Mouse (Mus musculus) liver (tissue): ENCODE measurements around the gene Mvb12b.

ENCODE experiments used
- DNase-seq: peaks from one replicate; pipeline ENCODE4 v3.0.0-alpha.2; 2020; ENCODE audit warnings: mixed read lengths

The Mvb12b gene

DNA sequence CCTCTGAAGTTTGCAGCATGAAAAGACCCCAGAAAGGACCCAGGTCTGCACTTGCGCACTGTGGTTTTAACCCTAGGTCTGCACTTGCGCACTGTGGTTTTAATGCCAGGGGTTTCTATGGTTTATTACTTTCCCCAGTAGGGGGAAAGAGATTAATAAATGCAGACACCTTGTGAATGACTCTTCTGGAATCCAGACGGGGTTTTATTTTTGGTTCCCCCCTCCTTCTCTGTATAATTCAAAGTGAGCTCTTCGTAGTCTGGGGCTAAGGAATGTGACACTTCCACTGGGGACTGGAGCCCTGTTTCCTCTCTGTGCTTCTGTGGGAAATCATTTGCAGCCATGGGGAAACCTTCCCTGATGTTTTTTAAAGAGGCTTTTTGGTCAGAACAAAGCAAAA, 113.6 kb downstream of the Mvb12b start:
- DNase-seq, result no peak

DNA sequence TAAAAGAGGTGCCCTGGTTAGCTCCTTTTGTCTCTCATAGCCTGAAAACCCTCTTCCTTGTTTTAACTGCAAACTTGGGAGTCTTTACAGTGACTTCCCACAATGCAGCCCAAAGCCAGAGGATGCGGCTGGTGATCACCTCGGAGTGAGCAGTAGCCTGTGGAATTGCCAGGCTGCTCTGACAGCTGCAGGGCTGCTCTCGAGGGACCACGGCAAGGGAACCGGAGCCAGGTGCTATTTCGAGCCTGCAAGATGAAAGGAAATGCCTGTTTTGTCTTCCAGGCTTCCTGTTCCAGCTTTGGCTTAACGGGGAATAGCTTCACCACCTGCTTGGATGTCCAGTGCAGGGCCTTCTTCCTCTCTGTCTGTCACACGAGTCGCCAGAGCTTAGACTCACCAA, 115.3 kb downstream of the Mvb12b start:
- no peak for DNase-seq

DNA sequence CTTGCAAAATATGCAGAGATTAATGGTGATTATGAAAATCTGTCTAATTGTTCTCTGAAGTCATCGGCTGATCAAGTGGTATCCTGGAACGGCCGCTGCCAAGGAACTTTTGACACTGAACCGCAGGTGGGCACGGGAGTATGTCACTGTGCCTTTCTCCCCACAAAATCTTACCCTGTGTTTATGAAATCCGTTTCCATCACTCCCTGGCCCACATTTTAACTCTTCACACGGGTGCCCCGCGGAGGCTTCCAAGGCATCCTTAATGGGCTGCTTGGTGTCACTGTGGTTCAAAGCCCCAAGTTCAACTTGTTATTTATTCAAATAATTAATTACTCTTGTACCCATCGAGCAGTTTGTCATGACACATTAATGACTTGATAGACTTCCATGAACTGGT, 116.4 kb downstream of the Mvb12b start:
- no peak for DNase-seq

DNA sequence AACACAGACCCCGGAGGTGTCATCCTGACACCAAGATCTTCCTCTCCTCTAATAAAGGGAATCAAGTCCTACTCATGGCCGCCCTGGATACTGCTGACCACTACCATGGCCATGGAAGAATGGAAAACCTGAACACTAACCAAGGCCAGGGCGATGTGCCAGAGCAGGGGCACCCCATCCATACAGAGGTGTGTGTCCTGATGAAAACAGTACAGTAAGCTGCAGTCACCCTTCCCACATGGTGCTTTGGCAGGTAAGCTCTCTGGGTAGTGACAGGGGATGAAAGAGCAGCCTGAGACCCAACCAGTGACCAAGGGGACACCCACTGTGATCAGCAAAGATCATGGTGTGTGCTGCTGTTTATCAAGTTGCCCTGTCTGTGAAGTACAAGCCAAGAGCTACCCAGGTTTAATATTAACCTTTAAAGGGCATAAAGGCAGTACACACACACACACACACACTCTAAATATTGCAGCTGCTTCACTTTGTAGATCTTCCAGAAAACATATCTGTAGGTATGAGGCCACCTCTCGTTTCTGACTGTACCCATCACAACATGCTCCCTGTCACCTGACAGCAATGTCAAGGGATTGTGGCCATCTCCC, 117.1 kb downstream of the Mvb12b start:
- DNase-seq, result no peak

DNA sequence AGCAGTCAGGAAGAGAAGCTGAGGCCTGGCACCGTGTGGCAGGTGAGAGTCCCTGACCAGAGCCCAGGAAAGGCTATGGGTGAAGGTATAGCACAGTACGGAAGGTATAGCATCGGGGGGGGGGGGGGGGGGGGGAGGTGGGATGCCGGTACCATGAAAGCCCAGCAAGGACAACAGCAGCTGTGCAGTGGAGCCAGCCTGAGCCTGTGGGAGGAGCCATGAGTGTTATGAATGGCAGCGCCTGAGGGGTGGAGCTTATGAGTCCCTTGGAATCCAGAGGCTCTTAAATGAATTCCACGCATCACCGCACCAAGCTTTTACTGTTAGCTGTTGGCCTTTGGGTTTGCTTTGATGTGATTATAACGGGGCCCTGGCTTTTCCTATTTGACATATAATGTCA, 123.3 kb downstream of the Mvb12b start:
- no peak for DNase-seq

DNA sequence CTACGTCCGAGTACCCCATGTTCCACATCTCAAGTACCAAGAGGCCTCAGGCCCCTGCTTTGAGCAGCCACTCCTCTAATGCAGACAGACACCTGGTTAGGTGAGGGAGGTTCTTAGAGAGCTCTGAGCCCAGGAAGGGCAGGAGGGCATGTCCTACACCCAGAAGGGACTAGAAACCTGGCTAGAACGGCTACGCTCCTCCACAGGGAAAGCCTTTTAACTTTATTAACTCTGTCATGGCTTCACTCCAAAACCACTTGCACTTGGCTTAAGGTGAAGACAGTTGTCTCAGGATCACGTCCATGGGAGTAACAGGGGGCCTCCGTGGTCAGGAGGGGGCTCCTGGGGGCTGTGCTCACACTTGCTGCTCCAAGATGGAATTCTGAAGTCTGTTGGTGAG, 125.5 kb downstream of the Mvb12b start:
- DNase-seq, result no peak

DNA sequence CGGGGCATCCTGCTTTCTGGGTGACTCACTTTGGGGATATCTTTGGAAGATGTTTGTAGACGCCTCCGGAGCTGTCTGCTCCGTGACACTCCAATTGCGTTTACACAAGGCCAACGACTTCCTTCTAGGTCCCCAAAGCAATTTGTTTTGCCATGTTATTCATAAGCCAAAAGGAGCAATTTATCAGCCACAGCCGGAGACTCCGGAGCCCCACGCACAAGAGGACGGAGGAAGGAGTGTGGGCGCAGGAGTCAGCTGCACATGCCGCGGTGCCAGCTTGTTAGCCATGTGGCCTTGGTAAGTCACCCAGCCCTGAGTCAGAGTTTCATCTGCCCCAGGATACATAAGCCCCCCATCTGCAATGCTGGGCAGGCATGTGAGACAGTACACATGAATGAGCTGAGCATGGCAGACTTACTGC, 127.2 kb downstream of the Mvb12b start:
- no peak for DNase-seq

DNA sequence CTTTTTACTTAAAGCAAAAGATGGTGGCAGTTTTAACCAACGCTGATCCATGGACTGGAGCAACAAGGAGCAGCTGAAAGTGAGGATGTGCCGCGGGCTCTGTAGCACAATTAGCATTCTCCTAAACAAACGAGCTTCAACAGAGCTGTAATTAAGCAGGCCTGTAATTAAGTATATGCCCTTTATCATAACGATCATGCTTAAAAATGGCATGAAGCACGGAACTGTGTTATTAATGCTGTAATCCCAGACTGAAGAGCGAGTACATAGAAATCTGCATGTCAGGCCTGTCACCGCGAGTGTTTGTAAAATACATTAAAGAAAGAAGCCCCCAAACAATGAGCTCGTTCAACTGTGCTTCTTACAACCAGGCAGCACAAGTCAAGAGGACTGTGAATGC, 128.3 kb downstream of the Mvb12b start:
- no peak for DNase-seq

DNA sequence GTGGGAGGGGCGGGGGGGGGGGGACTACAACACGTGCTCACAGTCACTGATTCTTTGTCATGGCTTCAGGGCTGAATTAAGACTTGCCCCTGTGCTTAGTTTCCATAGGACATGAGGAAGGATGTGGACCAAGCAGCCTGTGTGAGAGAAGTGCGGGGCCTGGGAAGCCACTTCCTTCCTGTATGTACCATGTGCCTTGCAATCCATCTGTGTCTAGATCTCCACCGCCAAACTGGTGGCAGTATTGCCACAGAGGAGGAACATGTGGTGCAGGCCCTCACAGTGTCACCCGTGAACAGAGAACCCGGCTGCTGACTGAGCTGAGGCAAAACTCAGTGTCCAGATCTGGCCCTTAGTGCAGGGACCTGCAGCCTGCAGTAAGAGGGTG, 132.1 kb downstream of the Mvb12b start:
- peak; percentile 42 for DNase-seq

DNA sequence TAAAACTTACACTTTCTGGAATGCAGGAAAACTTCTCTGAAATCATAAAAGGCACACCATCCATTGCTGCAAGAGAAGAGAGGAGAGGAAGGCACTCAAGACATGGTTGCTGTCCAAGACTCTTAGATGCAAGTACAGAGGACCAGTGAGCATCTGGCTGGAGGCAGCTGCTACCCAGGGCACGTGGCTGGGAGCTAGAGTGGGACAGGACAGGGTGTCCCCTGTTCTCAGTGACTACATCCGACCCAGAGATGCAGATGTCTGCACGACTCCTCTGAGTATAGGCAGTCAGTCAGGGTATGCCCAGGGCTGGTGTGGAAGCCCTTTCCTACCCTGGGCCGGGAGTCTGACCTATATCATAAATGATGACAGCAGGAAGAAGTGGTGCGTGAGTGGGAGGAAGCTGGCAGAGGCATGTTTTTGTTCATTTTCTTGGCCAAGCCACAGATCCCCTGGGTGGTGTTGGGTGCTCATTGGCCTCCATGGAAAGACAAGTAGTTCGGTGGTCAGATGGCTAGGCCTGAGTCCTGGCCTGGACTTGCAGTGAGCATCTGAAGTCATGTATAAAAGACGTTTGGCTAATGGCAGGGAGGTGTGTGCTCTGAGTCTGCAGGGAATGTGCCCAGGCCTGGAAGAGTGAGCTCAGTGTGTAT, 132.6 kb downstream of the Mvb12b start:
- DNase-seq, result no peak

DNA sequence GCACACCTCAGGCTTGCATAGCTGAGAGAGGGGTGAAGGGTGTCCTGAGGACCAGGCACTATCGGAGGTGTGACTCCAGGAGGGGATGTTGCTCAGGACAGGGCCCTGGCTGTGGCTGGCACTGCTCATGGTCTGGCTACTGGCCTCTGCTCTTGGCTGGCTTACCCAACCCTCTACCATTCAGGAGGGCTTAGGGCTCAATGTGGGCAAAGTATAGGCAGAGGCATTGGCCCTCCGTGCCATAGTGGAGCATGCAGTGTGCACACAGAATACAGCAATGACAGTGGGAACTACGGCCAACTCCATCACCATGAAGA, 133.5 kb downstream of the Mvb12b start:
- DNase-seq, result no peak

DNA sequence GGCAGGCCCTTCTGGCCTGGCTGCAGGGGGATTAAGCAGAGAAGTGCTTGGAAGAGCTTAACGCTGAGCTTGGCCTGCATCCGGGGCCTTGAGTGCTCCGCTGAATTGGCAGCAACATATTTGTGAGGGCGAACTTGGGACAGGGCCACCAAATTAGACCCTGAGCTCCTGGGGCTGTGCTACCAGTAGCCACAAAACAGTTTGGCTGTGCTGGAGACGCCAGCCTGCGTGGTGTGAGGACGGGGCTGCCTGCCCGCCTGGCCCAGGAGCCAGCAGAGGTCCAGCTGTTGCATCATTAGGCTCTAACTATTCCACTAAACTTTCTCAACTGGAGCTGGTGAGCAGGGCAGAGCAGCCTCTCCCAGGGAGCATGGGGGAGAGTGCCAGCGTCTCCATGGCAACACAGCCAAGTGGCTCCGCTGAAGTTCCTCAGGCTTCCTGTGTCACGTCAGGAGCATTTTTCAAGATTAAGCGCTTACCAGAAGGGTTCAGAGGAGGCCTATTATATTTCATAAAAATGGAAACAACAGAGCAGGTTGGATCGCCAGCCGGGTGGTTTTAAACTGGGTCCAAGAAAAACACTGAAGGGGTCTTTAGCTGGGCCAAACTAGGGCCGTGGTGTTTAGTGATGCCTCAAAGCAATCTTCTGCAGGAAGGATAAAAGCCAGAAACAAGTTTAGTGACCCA, 134.0 kb downstream of the Mvb12b start:
- peak; percentile 55 for DNase-seq

DNA sequence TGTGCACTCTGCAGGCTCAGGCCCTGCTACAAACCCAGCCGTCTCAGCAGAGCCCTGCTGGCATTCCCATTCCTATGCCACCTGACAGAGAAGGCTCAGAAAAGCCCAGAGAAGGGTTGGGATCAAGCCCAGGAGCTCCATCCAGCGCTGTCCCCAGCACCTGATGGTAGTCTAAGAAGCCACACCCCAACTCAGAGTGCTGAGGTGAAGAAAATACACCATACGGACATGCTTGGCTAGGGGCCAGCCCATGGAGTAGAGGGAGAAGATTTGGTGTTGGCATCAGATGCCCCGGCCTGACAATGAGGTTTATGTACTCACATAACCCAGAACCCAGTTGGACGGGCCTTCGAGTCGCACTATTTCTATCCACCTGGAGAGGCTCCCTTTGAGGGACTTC, 137.1 kb downstream of the Mvb12b start:
- no peak for DNase-seq

DNA sequence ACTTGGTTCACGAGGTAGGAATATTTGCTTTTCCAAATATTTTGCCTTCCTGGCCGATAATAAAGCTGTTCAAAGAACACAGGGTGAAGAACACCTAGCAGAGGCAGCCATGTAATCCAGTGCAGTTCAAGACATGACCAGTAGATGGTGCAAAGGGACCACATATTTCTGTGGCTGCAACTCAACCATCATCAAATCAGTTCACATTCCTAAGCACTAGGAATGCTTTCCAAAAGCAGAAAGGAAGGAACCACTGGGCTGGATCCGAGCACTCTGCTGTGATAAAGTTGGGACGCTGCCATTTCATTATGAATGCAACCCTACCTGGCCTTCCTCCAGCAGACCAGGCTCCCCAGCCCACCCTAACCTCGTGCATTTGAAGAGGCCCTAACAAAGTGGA, 141.3 kb downstream of the Mvb12b start:
- DNase-seq, result peak; percentile 49

DNA sequence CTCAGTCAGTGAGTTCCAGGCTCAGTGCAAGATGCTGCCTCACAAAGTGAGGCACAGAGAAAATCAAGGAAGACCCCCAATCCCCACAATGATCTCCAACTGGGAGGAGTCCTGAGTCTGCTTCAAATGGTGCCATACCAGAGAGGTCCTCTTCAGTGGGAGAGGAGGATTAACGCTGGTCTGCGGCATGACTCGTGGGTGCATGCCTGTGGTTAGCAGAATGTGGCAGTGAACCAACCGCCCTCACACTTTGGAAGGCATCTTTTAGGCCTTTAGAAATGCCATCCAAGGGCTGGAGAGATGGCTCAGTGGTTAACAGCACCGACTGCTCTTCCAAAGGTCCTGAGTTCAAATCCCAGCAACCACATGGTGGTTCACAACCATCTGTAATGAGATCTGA, 142.0 kb downstream of the Mvb12b start:
- DNase-seq, result no peak

DNA sequence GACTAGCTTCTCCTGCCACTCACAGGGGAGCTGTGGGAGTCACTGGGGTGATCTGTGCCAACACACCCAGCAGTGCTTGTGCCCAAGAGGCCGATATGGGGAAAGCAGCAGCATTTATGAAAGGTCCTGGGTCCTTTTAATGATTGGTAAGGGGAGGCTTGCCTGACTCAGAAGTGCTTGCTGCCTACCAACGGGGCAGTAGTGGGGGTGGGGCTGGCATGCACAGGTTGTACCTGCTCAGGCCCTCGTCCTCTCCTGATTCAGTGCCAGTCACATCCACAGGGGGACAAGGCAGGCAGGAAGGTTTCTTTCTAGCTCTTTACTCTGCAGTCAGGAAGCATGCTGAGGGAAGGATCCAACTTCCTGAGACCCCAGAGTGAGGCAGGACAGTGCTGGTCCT, 150.6 kb downstream of the Mvb12b start:
- no peak for DNase-seq

DNA sequence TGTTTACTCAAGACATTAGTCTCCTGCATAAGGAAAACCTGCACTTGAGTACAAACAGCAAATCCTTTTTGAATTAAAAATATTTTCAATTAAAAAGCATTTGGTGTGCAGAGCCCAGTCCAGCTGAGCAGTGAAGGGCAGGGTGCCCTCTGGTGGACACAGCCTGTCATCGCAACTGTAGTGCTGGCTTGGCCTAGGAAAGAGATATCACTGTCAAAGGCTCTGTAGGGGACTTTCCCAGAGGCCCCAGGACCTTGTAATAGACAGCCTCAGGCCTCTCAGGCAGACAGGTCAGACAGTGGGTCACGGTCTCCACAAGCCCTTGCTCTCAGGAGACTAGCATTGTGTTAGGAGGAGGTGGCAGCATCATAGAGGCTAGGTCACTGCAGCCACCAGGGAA, 151.0 kb downstream of the Mvb12b start:
- peak; percentile 68 for DNase-seq

DNA sequence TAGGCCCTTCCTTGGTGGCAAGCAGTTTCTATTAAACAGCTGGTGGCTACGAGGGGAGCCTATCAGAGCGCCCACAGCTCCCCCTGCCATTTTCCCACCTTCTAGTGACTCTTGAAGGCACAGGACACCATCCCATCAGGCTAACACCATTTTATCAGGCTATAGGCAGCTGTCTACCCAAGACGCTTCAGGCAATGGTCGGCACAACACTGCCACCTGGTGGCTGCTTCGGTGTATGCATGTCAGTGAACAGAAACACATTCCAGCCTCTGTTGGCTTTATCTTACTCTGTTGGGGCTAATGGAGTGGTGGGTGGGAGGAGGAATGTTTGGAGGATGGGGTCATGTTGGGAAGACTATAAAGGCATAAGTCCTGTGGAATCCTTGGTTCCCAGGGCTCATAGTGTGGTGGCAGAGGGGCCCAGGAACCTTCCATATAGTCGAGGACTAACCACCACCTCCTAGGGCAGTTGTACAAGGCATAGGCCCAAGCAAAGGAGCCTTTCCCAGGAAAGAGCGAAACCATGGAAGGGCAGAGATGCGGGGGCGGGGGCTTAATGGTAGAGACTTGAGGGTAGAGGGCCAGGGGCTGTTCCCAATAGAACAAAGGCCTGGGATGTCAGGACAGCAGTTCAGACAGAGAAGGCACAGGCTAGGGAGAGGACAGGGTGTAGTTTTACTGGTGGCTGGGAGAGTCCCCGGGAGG, 152.8 kb downstream of the Mvb12b start:
- DNase-seq, result peak; percentile 82

DNA sequence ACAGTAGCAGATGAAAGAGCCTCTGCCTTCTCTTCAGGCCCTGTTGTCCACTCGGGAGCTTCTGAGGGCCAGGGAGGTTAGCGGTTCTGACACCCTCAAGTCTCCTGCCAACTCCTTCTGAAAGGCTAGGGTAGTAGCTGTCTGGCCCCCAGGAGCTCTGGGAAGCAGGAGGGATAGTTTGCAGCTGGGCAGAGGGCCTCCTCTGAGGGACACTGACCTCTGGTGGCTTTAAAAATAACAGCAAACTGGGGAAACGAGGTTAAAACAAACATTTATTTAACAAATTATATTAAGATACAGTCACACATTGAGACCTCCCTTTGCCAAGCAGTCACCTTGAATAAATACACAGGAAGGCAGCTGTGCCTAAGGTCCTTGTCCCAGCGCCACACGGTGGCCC, 158.0 kb downstream of the Mvb12b start:
- peak; percentile 2 for DNase-seq

DNA sequence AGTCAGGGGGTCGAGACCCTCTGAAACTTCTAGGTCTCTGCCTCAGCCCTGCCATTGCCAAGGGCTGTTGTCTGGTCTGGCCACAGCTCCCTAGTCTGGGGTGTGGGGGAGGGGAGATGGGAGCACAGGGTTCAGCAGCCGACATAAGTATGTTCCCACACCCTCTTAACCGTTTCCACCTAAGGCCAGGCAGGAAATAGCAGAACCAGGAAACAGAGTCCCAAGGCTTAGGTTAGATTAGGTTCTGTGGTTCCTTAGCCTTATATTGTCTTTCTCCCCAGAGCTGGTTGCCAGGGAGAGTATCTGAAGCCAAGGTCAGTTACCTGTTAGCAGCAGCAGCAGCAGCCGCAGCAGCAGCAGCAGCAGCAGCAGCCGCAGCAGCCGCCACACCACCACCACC, 160.5 kb downstream of the Mvb12b start:
- peak; percentile 19 for DNase-seq

DNA sequence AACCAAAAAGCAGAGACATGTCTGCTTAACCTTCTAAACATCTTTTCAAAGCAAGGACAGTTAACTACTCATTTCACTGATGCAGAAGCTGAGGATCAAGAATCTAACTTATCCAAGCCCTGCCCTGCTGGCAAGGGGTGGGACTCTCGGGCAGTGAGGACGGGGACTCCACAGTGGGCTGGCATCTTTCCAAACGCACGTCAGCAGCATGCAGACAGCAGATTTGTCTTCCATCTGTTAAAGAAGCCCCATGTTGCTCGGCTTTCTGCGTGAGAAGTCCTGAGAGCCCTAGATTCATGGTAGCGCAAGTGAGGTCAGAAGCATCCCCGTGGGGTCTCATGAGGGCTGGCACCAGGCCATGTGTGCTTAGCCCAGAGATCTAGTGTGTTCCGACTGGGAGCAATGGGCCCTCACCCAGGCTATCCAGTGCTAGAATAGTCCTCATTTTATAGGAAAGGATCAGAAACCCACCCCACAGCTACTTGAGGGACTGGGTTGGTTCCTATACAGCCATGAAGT, 167.3 kb downstream of the Mvb12b start:
- no peak for DNase-seq

DNA sequence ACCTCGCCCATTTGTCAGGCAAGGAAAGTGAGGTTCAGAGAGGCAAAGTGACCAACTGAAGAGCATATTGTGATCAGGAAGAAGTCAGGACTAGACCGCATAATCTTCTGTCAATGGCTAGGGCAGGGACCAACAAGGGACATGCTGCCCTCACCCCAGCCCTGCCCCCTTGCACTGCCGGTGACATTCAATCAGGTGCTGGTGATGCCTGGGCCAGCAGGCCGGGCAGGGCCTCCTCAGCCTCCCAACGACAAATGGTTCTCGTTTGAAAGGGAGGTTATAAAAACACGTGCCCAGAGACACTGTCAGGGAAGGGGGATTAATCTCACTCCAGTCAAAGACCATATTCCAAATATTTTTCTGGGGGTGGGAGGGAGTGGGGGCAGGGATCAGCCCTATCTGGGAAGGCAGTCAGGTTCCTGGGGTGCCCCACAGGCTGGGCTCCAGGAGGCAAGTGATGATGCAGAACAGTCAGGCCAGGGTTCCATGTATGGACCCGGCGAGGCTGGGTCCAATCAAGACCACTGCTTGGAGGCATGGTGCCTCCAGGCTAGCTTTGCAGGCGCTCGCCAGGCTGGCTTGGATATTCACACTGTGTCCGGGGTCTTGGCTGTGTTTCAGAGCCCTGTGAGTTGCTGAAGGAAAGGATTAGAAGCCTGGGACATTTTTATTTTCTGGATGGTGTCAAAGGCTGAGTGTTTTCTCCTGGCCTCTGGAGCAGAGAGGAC, 168.2 kb downstream of the Mvb12b start:
- DNase-seq, result no peak

DNA sequence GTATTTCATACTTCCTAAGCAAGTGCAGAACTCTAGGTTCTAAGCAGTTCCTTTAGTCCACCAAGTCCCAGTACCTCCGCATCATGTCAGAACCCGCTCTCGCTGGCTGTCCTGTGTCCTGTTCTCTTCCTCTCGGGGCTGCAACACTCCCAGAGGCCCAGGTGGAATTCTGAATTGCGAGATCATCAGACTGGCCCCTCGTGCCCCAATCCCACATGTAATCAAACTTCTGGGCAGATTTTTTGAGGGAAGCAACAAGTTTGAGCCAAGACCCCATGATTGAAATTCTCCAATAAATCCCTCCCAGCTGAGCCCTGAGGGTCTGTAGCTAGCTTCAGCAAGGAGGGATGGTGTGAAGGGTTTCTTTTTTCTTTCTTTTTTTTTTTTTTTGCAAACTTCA, 169.2 kb downstream of the Mvb12b start:
- no peak for DNase-seq
